Mouse (Mus musculus): ENCODE measurements around the gene Cd40lg. TPM values are rescaled to one million over a fixed set of nuclear protein-coding genes. Genes with fewer than 3 reads are reported as not detected.

The Cd40lg gene
- total and polyA plus RNA-seq, 2 experiments from 2014 or later: not detected

DNA sequence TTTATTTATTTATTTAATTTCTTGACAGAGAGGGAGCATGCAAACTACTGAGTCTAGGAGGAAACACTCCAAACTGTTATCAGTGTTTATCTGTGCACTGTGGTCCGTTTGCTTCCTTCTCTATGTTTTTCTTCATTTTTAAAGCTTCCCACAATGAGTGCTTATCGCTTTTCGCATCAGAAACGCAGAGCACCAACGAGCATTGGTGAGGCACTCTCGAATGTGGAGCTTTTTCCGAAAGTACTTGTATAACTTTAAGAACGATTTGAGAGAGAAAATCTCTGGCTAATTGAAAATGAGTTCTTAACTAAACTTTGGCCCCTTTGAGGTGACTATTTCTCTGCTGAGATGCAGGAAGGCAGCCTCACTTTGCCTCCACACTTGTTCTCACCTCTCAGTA, 24.6 kb upstream of the Cd40lg start:
- DNase-seq (ENCODE audit: low spot score): no peak
- 67% methylated on average over 8 of the region's 8 CpGs for WGBS

GRCm38 (mm10) chrX:57189335-57189734, 22.6 kb upstream of the Cd40lg start:
- H3K27me3 ChIP-seq (ENCODE audit: control insufficient read depth, insufficient read depth, low read length): no peaks in the 10 kb centered on the region
- no peak overlapping the region for H3K4me2 ChIP-seq (ENCODE audit: low read depth, low read length)
- no peak overlapping the region for H3K4me3 ChIP-seq (ENCODE audit: low read depth, low read length)
- no peak for DNase-seq (ENCODE audit: low spot score)
- TF ChIP-seq CTCF (IDR thresholded peaks at IDR 0.05; ENCODE audit: low read depth) (no peak), EP300 (IDR thresholded peaks at IDR 0.05; ENCODE audit: low read depth) (no peak)
- H3K9me3 ChIP-seq (replicated peaks; ENCODE audit: control insufficient read depth, low read length): no peaks in the 10 kb centered on the region
- 61% methylated on average over 5 of the region's 5 CpGs for WGBS
- H3K36me3 ChIP-seq (replicated peaks; ENCODE audit: control insufficient read depth, insufficient read depth, low read length): no peaks in the 10 kb centered on the region
- H3K4me1 ChIP-seq (ENCODE audit: control insufficient read depth, insufficient read depth): no peaks in the 10 kb centered on the region
- H3K9ac ChIP-seq (replicated peaks; ENCODE audit: low read depth, low read length): no peak overlapping the region
- ATAC-seq (ENCODE audit: insufficient read depth, low read depth): no peak
- H3K27ac ChIP-seq (ENCODE audit: low read depth): no peak overlapping the region

More for the DNA sequence above, 24.6 kb upstream of the Cd40lg start:
- H3K27me3 ChIP-seq (ENCODE audit: control insufficient read depth, insufficient read depth, low read length): no peaks in the 10 kb centered on the region
- no peaks in the 10 kb centered on the region for H3K4me1 ChIP-seq (ENCODE audit: control insufficient read depth, insufficient read depth)
- no peaks in the 10 kb centered on the region for H3K9me3 ChIP-seq (replicated peaks; ENCODE audit: control insufficient read depth, low read length)
- no peak overlapping the region for H3K27ac ChIP-seq (ENCODE audit: low read depth)
- ATAC-seq (ENCODE audit: insufficient read depth, low read depth): no peak
- no peak for TF ChIP-seq CTCF (IDR thresholded peaks at IDR 0.05; ENCODE audit: low read depth)
- no peak for TF ChIP-seq EP300 (IDR thresholded peaks at IDR 0.05; ENCODE audit: low read depth)
- no peak overlapping the region for H3K4me3 ChIP-seq (ENCODE audit: low read depth, low read length)
- no peak overlapping the region for H3K4me2 ChIP-seq (ENCODE audit: low read depth, low read length)
- H3K36me3 ChIP-seq (replicated peaks; ENCODE audit: control insufficient read depth, insufficient read depth, low read length): no peaks in the 10 kb centered on the region
- H3K9ac ChIP-seq (replicated peaks; ENCODE audit: low read depth, low read length): no peak overlapping the region

GRCm38 (mm10) chrX:57196319-57196718, 15.6 kb upstream of the Cd40lg start:
- Histone ChIP-seq H3K4me2 (ENCODE audit: low read depth, low read length) (no peak overlapping the region), H3K27me3 (ENCODE audit: control insufficient read depth, insufficient read depth, low read length) (no peaks in the 10 kb centered on the region), H3K27ac (ENCODE audit: low read depth) (no peak overlapping the region), H3K4me3 (ENCODE audit: low read depth, low read length) (no peak overlapping the region), H3K9ac (replicated peaks; ENCODE audit: low read depth, low read length) (no peak overlapping the region), H3K36me3 (replicated peaks; ENCODE audit: control insufficient read depth, insufficient read depth, low read length) (no peaks in the 10 kb centered on the region), H3K4me1 (ENCODE audit: control insufficient read depth, insufficient read depth) (no peaks in the 10 kb centered on the region), H3K9me3 (replicated peaks; ENCODE audit: control insufficient read depth, low read length) (no peaks in the 10 kb centered on the region)
- 72% methylated on average over 9 of the region's 9 CpGs for WGBS
- DNase-seq (ENCODE audit: low spot score) (no peak), ATAC-seq (ENCODE audit: insufficient read depth, low read depth) (no peak)
- TF ChIP-seq EP300 (IDR thresholded peaks at IDR 0.05; ENCODE audit: low read depth) (no peak), CTCF (IDR thresholded peaks at IDR 0.05; ENCODE audit: low read depth) (no peak)

DNA sequence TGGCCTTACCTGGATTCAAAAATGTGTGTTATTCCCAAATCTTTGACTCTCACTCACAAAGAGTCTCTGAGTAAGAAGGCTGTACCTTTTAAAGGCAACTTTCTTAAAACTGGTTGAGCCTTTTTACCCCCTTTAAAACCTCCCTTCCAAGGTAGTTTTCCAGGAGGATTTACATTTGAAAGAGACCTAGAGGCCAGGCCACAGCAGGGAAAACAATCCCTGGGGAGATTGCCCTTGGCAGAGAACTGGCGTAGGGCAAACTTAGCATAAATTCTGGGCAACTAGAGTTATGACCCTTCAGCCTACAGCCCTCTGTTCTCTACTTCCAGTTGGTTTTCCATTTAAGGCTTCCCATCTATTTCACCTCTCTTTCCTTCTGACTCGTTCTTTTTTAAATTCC, 13.9 kb upstream of the Cd40lg start:
- WGBS: 50% methylated on average over 2 of the region's 2 CpGs
- ATAC-seq (ENCODE audit: insufficient read depth, low read depth): no peak

DNA sequence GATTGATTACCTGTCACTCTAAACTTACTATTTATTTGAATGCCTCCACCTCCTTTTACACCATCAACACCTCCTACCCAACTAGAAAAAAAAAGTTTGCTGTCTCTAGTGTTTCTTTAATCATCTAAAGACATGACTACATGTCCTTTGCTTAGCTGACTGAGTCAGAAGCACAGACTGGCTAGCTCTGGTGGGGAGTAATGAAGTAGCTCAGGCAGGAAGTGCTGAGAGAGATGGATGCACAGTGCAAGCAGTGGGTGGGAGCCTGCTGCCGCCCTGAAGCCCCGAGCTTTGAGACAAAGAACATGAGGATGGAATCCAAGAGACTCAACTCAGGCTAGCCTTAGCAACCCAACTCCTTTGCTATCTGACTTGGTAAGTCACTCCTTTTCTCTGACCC, 11.5 kb upstream of the Cd40lg start:
- ATAC-seq (ENCODE audit: insufficient read depth, low read depth): no peak
- Histone ChIP-seq H3K4me2 (ENCODE audit: low read depth, low read length) (no peak overlapping the region), H3K4me3 (ENCODE audit: low read depth, low read length) (no peak overlapping the region), H3K27me3 (ENCODE audit: control insufficient read depth, insufficient read depth, low read length) (no peaks in the 10 kb centered on the region), H3K9ac (replicated peaks; ENCODE audit: low read depth, low read length) (no peak overlapping the region), H3K27ac (ENCODE audit: low read depth) (no peak overlapping the region), H3K4me1 (ENCODE audit: control insufficient read depth, insufficient read depth) (no peaks in the 10 kb centered on the region), H3K9me3 (replicated peaks; ENCODE audit: control insufficient read depth, low read length) (no peaks in the 10 kb centered on the region), H3K36me3 (replicated peaks; ENCODE audit: control insufficient read depth, insufficient read depth, low read length) (no peaks in the 10 kb centered on the region)
- 69% methylated on average over 2 of the region's 2 CpGs for WGBS
- DNase-seq (ENCODE audit: low spot score): no peak
- no peak for TF ChIP-seq EP300 (IDR thresholded peaks at IDR 0.05; ENCODE audit: low read depth)
- TF ChIP-seq CTCF (IDR thresholded peaks at IDR 0.05; ENCODE audit: low read depth): no peak

More for the DNA sequence above, 13.9 kb upstream of the Cd40lg start:
- no peak for TF ChIP-seq EP300 (IDR thresholded peaks at IDR 0.05; ENCODE audit: low read depth)
- TF ChIP-seq CTCF (IDR thresholded peaks at IDR 0.05; ENCODE audit: low read depth): no peak
- no peak for DNase-seq (ENCODE audit: low spot score)
- H3K27me3 ChIP-seq (ENCODE audit: control insufficient read depth, insufficient read depth, low read length): no peaks in the 10 kb centered on the region
- H3K4me1 ChIP-seq (ENCODE audit: control insufficient read depth, insufficient read depth): no peaks in the 10 kb centered on the region
- H3K4me3 ChIP-seq (ENCODE audit: low read depth, low read length): no peak overlapping the region
- H3K27ac ChIP-seq (ENCODE audit: low read depth): no peak overlapping the region
- H3K9ac ChIP-seq (replicated peaks; ENCODE audit: low read depth, low read length): no peak overlapping the region
- H3K36me3 ChIP-seq (replicated peaks; ENCODE audit: control insufficient read depth, insufficient read depth, low read length): no peaks in the 10 kb centered on the region
- H3K4me2 ChIP-seq (ENCODE audit: low read depth, low read length): no peak overlapping the region
- no peaks in the 10 kb centered on the region for H3K9me3 ChIP-seq (replicated peaks; ENCODE audit: control insufficient read depth, low read length)

GRCm38 (mm10) chrX:57210591-57210990, 1.4 kb upstream of the Cd40lg start:
- no peaks in the 10 kb centered on the region for H3K27me3 ChIP-seq (ENCODE audit: control insufficient read depth, insufficient read depth, low read length)
- no peaks in the 10 kb centered on the region for H3K36me3 ChIP-seq (replicated peaks; ENCODE audit: control insufficient read depth, insufficient read depth, low read length)
- no peak for DNase-seq (ENCODE audit: low spot score)
- no peak for ATAC-seq (ENCODE audit: insufficient read depth, low read depth)
- no peak overlapping the region for H3K27ac ChIP-seq (ENCODE audit: low read depth)
- no peak overlapping the region for H3K4me2 ChIP-seq (ENCODE audit: low read depth, low read length)
- TF ChIP-seq EP300 (IDR thresholded peaks at IDR 0.05; ENCODE audit: low read depth): no peak
- no peak for TF ChIP-seq CTCF (IDR thresholded peaks at IDR 0.05; ENCODE audit: low read depth)
- no peak overlapping the region for H3K9ac ChIP-seq (replicated peaks; ENCODE audit: low read depth, low read length)
- H3K4me1 ChIP-seq (ENCODE audit: control insufficient read depth, insufficient read depth): no peaks in the 10 kb centered on the region
- WGBS: 78% methylated on average over 1 of the region's 1 CpGs
- no peak overlapping the region for H3K4me3 ChIP-seq (ENCODE audit: low read depth, low read length)
- H3K9me3 ChIP-seq (replicated peaks; ENCODE audit: control insufficient read depth, low read length): no peaks in the 10 kb centered on the region
